Mouse (Mus musculus) frontal cortex, postnatal 10 days (tissue): ENCODE data around the gene Rdh1.
"Not testable (repeated sequence)": the region's sequence is repeated elsewhere in the genome, so short reads cannot be mapped to it uniquely, and the experiment has no call there.

Source experiments
- DNase-seq, 2 experiments: peaks; one replicate each; pipeline ENCODE4 v3.0.0; 2022; ENCODE audit warnings: low spot score in 2 of 2, mixed read lengths in 1 of 2

Rdh1 gene

GRCm38 (mm10) chr10:127748847-127749612 lies 10.5 kb upstream of the Rdh1 start:
- DNase-seq: no peak

- no peak for DNase-seq
Measured at GRCm38 (mm10) chr10:127750136-127750777, 9.3 kb upstream of the Rdh1 start.

- no peak for DNase-seq
Measured at GRCm38 (mm10) chr10:127751548-127751947, 8.0 kb upstream of the Rdh1 start, which contains the start of gene Gpr182. Gpr182 (minus strand) TSS chr10:127751732.

- DNase-seq: no peak
Measured at GRCm38 (mm10) chr10:127754566-127755166, 4.9 kb upstream of the Rdh1 start.

GRCm38 (mm10) chr10:127755246-127755645 lies 4.3 kb upstream of the Rdh1 start:
- no peak for DNase-seq

GRCm38 (mm10) chr10:127755770-127756468 lies 3.6 kb upstream of the Rdh1 start:
- no peak for DNase-seq

- not testable (repeated sequence) for DNase-seq
Measured at GRCm38 (mm10) chr10:127762926-127763325, 3.4 kb downstream of the Rdh1 start.

GRCm38 (mm10) chr10:127763914-127764680 lies 4.6 kb downstream of the Rdh1 start:
- no peak for DNase-seq

GRCm38 (mm10) chr10:127766564-127766963 lies 7.0 kb downstream of the Rdh1 start:
- DNase-seq: no peak

- no peak for DNase-seq
Measured at GRCm38 (mm10) chr10:127776011-127776410, 16.5 kb downstream of the Rdh1 start, which contains the start of gene Rdh9. Rdh9 (plus strand) TSS chr10:127776386.

GRCm38 (mm10) chr10:127782321-127782720 lies 22.8 kb downstream of the Rdh1 start:
- not testable (repeated sequence) for DNase-seq

- DNase-seq: not testable (repeated sequence)
Measured at GRCm38 (mm10) chr10:127785411-127785810, 25.9 kb downstream of the Rdh1 start.

- no peak for DNase-seq
Measured at GRCm38 (mm10) chr10:127799295-127799694, 39.8 kb downstream of the Rdh1 start.

GRCm38 (mm10) chr10:127800891-127801290 lies 41.4 kb downstream of the Rdh1 start, which contains the start of gene Rdh16:
Rdh16 (plus strand) TSS chr10:127801152.
- DNase-seq: no peak

GRCm38 (mm10) chr10:127801612-127802011 lies 42.1 kb downstream of the Rdh1 start:
- DNase-seq: no peak

- DNase-seq: no peak
Measured at GRCm38 (mm10) chr10:127802236-127802635, 42.7 kb downstream of the Rdh1 start.

- DNase-seq: no peak
Measured at GRCm38 (mm10) chr10:127804416-127804815, 44.9 kb downstream of the Rdh1 start.

GRCm38 (mm10) chr10:127815888-127816287 lies 56.4 kb downstream of the Rdh1 start:
- DNase-seq: no peak

GRCm38 (mm10) chr10:127817268-127817910 lies 57.9 kb downstream of the Rdh1 start:
- not testable (repeated sequence) for DNase-seq
